Mouse (Mus musculus): ENCODE measurements at regions not wholly inside any gene's neighbourhood (a gene's known extent, or its start where the extent isn't known, plus 50 kb on each side); places are given as distances from the start of the nearest gene placed in this dataset.

DNA sequence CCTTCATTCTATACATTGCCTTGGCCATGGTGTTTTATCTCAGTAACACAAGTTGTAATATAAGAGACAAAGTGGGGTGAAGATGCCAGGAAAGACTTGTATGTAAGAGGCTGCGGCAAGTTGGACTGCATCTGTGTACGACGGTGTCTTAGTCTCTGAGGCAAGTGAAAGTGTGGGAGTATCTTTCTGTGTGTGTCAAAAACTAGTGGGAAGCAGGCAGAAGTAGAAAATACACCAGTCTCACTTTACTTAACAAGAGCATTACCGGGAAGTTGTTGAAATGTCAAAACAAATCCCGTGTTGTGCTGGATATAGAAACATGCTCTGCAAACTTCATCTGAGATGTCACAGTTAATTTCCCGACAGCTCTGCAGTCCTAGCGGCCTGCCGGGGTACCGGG, 200.9 kb downstream of the Kcnrg start:
- Histone ChIP-seq H3K36me3 (ENCODE audit: control insufficient read depth, insufficient read depth, low read length) (no peaks in the 10 kb centered on the region), H3K27ac (ENCODE audit: low read length) (no peak overlapping the region), H3K27me3 (ENCODE audit: control insufficient read depth, insufficient read depth, low read length) (no peaks in the 10 kb centered on the region), H3K4me3 (ENCODE audit: low read depth, low read length) (no peak overlapping the region), H3K9ac (replicated peaks; ENCODE audit: low read depth, low read length) (no peak overlapping the region), H3K9me3 (ENCODE audit: control insufficient read depth, low read depth, low read length) (no peaks in the 10 kb centered on the region), H3K4me1 (ENCODE audit: control insufficient read depth, insufficient read depth, low read length) (peaks cover 9% of the 10 kb centered on the region), H3K4me2 (replicated peaks; ENCODE audit: low read depth, low read length) (no peak overlapping the region)
- WGBS, result 64% methylated on average over 9 of the region's 9 CpGs
- ATAC-seq (ENCODE audit: insufficient number of reproducible peaks, insufficient read depth, low FRiP score, low read depth), result no peak

GRCm38 (mm10) chr14:61809716-61810437, 202.6 kb downstream of the Kcnrg start:
- Histone ChIP-seq H3K36me3 (ENCODE audit: control insufficient read depth, insufficient read depth, low read length) (no peaks in the 10 kb centered on the region), H3K27me3 (ENCODE audit: control insufficient read depth, insufficient read depth, low read length) (no peaks in the 10 kb centered on the region), H3K9me3 (ENCODE audit: control insufficient read depth, low read depth, low read length) (no peaks in the 10 kb centered on the region), H3K27ac (ENCODE audit: low read length) (no peak overlapping the region), H3K4me1 (ENCODE audit: control insufficient read depth, insufficient read depth, low read length) (peaks cover 9% of the 10 kb centered on the region), H3K4me3 (ENCODE audit: low read depth, low read length) (no peak overlapping the region), H3K9ac (replicated peaks; ENCODE audit: low read depth, low read length) (no peak overlapping the region), H3K4me2 (replicated peaks; ENCODE audit: low read depth, low read length) (no peak overlapping the region)
- 57% methylated on average over 10 of the region's 10 CpGs for WGBS
- no peak for ATAC-seq (ENCODE audit: insufficient number of reproducible peaks, insufficient read depth, low FRiP score, low read depth)

DNA sequence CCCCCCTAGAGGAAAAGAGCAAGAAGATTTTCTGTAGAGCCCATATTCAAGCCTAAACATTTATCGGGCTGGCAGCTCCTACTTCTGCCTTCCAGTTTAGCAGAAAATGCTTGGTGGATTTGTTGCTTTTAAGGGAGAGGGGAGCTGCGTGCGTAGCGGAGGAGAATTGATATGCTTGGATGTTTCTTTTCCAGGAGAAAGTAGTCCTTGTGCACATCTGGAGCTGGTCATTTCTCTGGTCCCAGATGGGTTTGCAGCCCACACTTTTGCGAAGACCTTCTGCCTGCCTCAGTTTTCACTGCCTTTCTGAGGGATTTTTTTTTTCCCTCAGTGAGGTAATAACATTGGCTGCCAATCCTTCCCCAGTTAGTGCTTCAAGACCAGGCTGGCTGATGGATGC, 203.6 kb downstream of the Kcnrg start:
- Histone ChIP-seq H3K36me3 (ENCODE audit: control insufficient read depth, insufficient read depth, low read length) (no peaks in the 10 kb centered on the region), H3K27ac (ENCODE audit: low read length) (no peak overlapping the region), H3K4me1 (ENCODE audit: control insufficient read depth, insufficient read depth, low read length) (peaks cover 9% of the 10 kb centered on the region), H3K27me3 (ENCODE audit: control insufficient read depth, insufficient read depth, low read length) (no peaks in the 10 kb centered on the region), H3K4me3 (ENCODE audit: low read depth, low read length) (no peak overlapping the region), H3K4me2 (replicated peaks; ENCODE audit: low read depth, low read length) (no peak overlapping the region), H3K9me3 (ENCODE audit: control insufficient read depth, low read depth, low read length) (no peaks in the 10 kb centered on the region), H3K9ac (replicated peaks; ENCODE audit: low read depth, low read length) (no peak overlapping the region)
- WGBS, result 56% methylated on average over 5 of the region's 5 CpGs
- ATAC-seq (ENCODE audit: insufficient number of reproducible peaks, insufficient read depth, low FRiP score, low read depth), result no peak

DNA sequence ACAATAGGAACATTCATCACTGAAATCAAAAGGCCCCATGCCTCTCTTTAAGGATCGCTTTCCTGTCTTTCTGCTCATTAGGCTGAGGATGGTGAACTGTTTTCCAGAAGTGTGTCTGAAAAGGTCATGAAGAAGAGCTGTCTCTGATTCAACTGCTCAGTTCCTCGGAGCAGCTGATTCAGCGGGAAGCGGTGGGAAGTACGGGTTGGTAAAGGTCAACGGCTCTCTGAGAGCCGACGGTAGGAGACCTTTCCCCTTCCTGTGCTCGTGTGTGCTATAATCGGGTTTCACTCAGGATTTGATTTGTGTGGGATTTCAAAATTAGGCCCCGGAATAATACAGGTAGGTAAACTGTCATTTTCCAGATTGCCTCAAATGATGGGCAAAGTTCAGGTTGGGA, 210.5 kb downstream of the Kcnrg start:
- ATAC-seq (ENCODE audit: insufficient number of reproducible peaks, insufficient read depth, low FRiP score, low read depth), result no peak
- 49% methylated on average over 11 of the region's 11 CpGs for WGBS
- no peaks in the 10 kb centered on the region for H3K4me1 ChIP-seq (ENCODE audit: control insufficient read depth, insufficient read depth, low read length)
- H3K4me2 ChIP-seq (replicated peaks; ENCODE audit: low read depth, low read length), result no peak overlapping the region
- H3K27ac ChIP-seq (ENCODE audit: low read length), result no peak overlapping the region
- no peaks in the 10 kb centered on the region for H3K9me3 ChIP-seq (ENCODE audit: control insufficient read depth, low read depth, low read length)
- no peak overlapping the region for H3K9ac ChIP-seq (replicated peaks; ENCODE audit: low read depth, low read length)
- no peaks in the 10 kb centered on the region for H3K36me3 ChIP-seq (ENCODE audit: control insufficient read depth, insufficient read depth, low read length)
- H3K4me3 ChIP-seq (ENCODE audit: low read depth, low read length), result no peak overlapping the region
- H3K27me3 ChIP-seq (ENCODE audit: control insufficient read depth, insufficient read depth, low read length), result no peaks in the 10 kb centered on the region

DNA sequence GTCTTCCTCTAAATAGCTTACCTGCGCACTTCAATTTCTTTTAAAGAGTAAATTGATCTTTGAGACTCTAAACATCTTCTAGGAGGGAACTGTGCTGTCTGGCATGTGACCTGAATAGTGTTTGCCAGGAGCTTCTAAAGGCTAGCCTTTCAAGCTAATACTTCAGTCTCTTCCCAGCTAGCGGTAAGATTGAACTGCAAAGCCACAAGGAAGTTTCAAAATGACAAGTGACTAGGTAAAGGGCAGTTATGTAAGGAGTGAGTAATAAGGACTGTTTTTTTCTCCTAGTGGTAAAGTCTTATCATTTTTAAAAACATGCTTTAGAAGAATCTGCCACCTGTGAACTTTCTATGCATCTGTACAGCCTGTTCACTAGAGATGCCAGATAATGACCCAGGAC, 211.1 kb downstream of the Kcnrg start:
- Histone ChIP-seq H3K4me3 (ENCODE audit: low read depth, low read length) (no peak overlapping the region), H3K27me3 (ENCODE audit: control insufficient read depth, insufficient read depth, low read length) (no peaks in the 10 kb centered on the region), H3K4me1 (ENCODE audit: control insufficient read depth, insufficient read depth, low read length) (no peaks in the 10 kb centered on the region), H3K36me3 (ENCODE audit: control insufficient read depth, insufficient read depth, low read length) (no peaks in the 10 kb centered on the region), H3K4me2 (replicated peaks; ENCODE audit: low read depth, low read length) (no peak overlapping the region), H3K27ac (ENCODE audit: low read length) (no peak overlapping the region), H3K9me3 (ENCODE audit: control insufficient read depth, low read depth, low read length) (no peaks in the 10 kb centered on the region), H3K9ac (replicated peaks; ENCODE audit: low read depth, low read length) (no peak overlapping the region)
- no peak for ATAC-seq (ENCODE audit: insufficient number of reproducible peaks, insufficient read depth, low FRiP score, low read depth)
- 79% methylated on average over 2 of the region's 2 CpGs for WGBS

GRCm38 (mm10) chr14:61819251-61819650, 212.0 kb downstream of the Kcnrg start:
- H3K4me3 ChIP-seq (ENCODE audit: low read depth, low read length), result no peak overlapping the region
- no peak overlapping the region for H3K27ac ChIP-seq (ENCODE audit: low read length)
- no peaks in the 10 kb centered on the region for H3K9me3 ChIP-seq (ENCODE audit: control insufficient read depth, low read depth, low read length)
- WGBS, result 69% methylated on average over 2 of the region's 2 CpGs
- ATAC-seq (ENCODE audit: insufficient number of reproducible peaks, insufficient read depth, low FRiP score, low read depth), result no peak
- H3K4me2 ChIP-seq (replicated peaks; ENCODE audit: low read depth, low read length), result no peak overlapping the region
- no peaks in the 10 kb centered on the region for H3K4me1 ChIP-seq (ENCODE audit: control insufficient read depth, insufficient read depth, low read length)
- H3K36me3 ChIP-seq (ENCODE audit: control insufficient read depth, insufficient read depth, low read length), result no peaks in the 10 kb centered on the region
- no peaks in the 10 kb centered on the region for H3K27me3 ChIP-seq (ENCODE audit: control insufficient read depth, insufficient read depth, low read length)
- H3K9ac ChIP-seq (replicated peaks; ENCODE audit: low read depth, low read length), result no peak overlapping the region

DNA sequence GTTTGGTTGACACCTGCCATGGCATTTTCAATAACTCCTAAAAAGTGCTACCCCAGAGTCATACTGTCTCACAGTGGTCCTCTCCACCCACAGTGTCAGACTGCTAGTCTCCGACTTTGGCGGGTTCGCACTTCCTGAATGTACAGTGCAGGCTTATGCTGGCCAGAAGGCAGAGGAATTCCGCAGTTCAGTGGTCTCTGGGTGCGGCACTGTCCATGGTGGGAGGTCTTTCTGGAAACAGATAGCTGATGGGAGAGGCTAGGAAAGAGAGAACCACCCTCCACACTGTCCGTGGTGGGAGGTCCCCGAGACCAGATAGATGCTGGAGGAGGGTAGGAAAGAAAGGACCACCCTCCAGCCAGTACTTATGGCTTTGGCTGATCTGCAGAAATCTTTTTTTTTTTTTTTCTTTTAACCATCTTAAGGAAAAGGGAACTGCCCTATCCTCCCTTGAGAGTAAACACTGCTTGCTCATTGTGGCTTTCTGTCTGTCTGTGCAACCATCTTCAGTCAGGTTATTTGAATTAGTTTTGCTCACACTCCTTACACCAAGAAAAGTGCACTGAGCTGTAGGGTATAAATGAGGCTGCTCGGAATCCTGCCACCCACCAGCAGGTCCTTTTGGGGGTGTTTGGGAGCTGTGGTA, 227.2 kb downstream of the Kcnrg start:
- Histone ChIP-seq H3K4me2 (replicated peaks; ENCODE audit: low read depth, low read length) (no peak overlapping the region), H3K4me3 (ENCODE audit: low read depth, low read length) (no peak overlapping the region), H3K9ac (replicated peaks; ENCODE audit: low read depth, low read length) (no peak overlapping the region), H3K36me3 (ENCODE audit: control insufficient read depth, insufficient read depth, low read length) (no peaks in the 10 kb centered on the region), H3K27me3 (ENCODE audit: control insufficient read depth, insufficient read depth, low read length) (no peaks in the 10 kb centered on the region), H3K27ac (ENCODE audit: low read length) (no peak overlapping the region), H3K9me3 (ENCODE audit: control insufficient read depth, low read depth, low read length) (no peaks in the 10 kb centered on the region), H3K4me1 (ENCODE audit: control insufficient read depth, insufficient read depth, low read length) (0 out of 2 replicates have a peak, but pooled peaks cover 4% of the 10 kb centered on the region)
- WGBS, result 47% methylated on average over 8 of the region's 8 CpGs
- 0 out of 2 replicates have a peak, but pooled peaks have one; percentile 46 for ATAC-seq (ENCODE audit: insufficient number of reproducible peaks, insufficient read depth, low FRiP score, low read depth)

GRCm38 (mm10) chr14:61835729-61836128, 228.5 kb downstream of the Kcnrg start:
- Histone ChIP-seq H3K9me3 (ENCODE audit: control insufficient read depth, low read depth, low read length) (no peaks in the 10 kb centered on the region), H3K4me1 (ENCODE audit: control insufficient read depth, insufficient read depth, low read length) (0 out of 2 replicates have a peak, but pooled peaks cover 4% of the 10 kb centered on the region), H3K4me2 (replicated peaks; ENCODE audit: low read depth, low read length) (no peak overlapping the region), H3K36me3 (ENCODE audit: control insufficient read depth, insufficient read depth, low read length) (no peaks in the 10 kb centered on the region), H3K9ac (replicated peaks; ENCODE audit: low read depth, low read length) (no peak overlapping the region), H3K27me3 (ENCODE audit: control insufficient read depth, insufficient read depth, low read length) (no peaks in the 10 kb centered on the region), H3K4me3 (ENCODE audit: low read depth, low read length) (no peak overlapping the region), H3K27ac (ENCODE audit: low read length) (no peak overlapping the region)
- no peak for ATAC-seq (ENCODE audit: insufficient number of reproducible peaks, insufficient read depth, low FRiP score, low read depth)
- WGBS, result 26% methylated on average over 6 of the region's 6 CpGs
